Comparison of ENCODE assay signal across 23 mouse cellular contexts in genomic region chr7:101361021-101361420, GRCm38 (mm10). TPM values are rescaled to one million over a fixed set of nuclear protein-coding genes. Genes with fewer than 3 reads are reported as not detected.
A peak's percentile ranks its signal among the peaks of the same experiment; 100 is the strongest.
DNase-seq lines count a peak whose midpoint lies in the region; ATAC-seq and TF ChIP-seq lines count a peak whose summit lies in the region.
"Had no signal": no experiment of that assay in that cellular context is flagged by ENCODE, and none has a peak within 500 bp of the region (broad histone marks: within the 10 kb centered on the region; RNA-seq: fewer than 3 reads in every experiment).

No protein-coding gene starts in this region.

- peaks cover 6% of the 10 kb centered on the region; the same call in 1 of the 2 replicates for H3K4me1 ChIP-seq in lung, embryonic 15.5 days
- peaks cover 29% of the 10 kb centered on the region for H3K4me1 ChIP-seq in bone marrow, adult 2 months (ENCODE audit: control insufficient read depth, insufficient read depth, low read length)
- H3K4me1 ChIP-seq in thymus, adult 2 months (replicated peaks; ENCODE audit: control insufficient read depth, insufficient read depth, low read length): peaks cover 41% of the 10 kb centered on the region
- H3K4me1 ChIP-seq: neural tube, embryonic 15.5 days had no signal

- no peak for TF ChIP-seq POLR2A in bone marrow, adult 2 months (IDR thresholded peaks at IDR 0.05; ENCODE audit: borderline replicate concordance, control insufficient read depth, low read depth, low read length)
- TF ChIP-seq POLR2A in thymus, adult 2 months (IDR thresholded peaks at IDR 0.05; ENCODE audit: control insufficient read depth, extremely low read depth, insufficient read depth, low read length, poor library complexity): no peak

- H3K36me3 ChIP-seq in lung, embryonic 15.5 days: no peaks in the 10 kb centered on the region
- no peaks in the 10 kb centered on the region for H3K36me3 ChIP-seq in thymus, adult 2 months (ENCODE audit: control insufficient read depth, insufficient read depth, low read length)
- H3K36me3 ChIP-seq: forebrain, embryonic 12.5 days; neural tube, embryonic 15.5 days had no signal

- no peak overlapping the region for H3K27ac ChIP-seq in lung, embryonic 15.5 days
- peak overlapping the region; percentile 85 for H3K27ac ChIP-seq in bone marrow, adult 2 months (ENCODE audit: control insufficient read depth, insufficient read depth, low read depth, low read length, poor library complexity)
- no peak overlapping the region for H3K27ac ChIP-seq in thymus, adult 2 months (ENCODE audit: control insufficient read depth, insufficient read depth, low read length)
- H3K27ac ChIP-seq: forebrain, embryonic 12.5 days; left cerebral cortex, adult 2 months; neural tube, embryonic 15.5 days had no signal

- no peak overlapping the region for H3K9ac ChIP-seq in lung, embryonic 15.5 days
- H3K9ac ChIP-seq: forebrain, embryonic 12.5 days; neural tube, embryonic 15.5 days had no signal

- DNase-seq in lung, postnatal 36 days: no peak
- no peak for DNase-seq in thymus, adult 18-20 months
- DNase-seq in cerebellum, postnatal 14 days: no peak
- no peak for DNase-seq in thymus, adult 2 months
- DNase-seq: adrenal gland, postnatal 14 days; cerebellum, adult 18-20 months; gastrocnemius, postnatal 10 days; left cerebral cortex, postnatal 4 days; lung, adult 2 months; lung, postnatal 4 days; right cerebral cortex, postnatal 14 days had no signal

- 64% methylated on average over 4 of the region's 4 CpGs for WGBS in lung, embryonic 15.5 days
- WGBS in bone marrow, adult 2 months: 10% methylated on average over 4 of the region's 4 CpGs
- WGBS in thymus, adult 2 months: 48% methylated on average over 4 of the region's 4 CpGs

- no peak overlapping the region for H3K4me3 ChIP-seq in lung, embryonic 15.5 days
- peak overlapping the region; percentile 74 for H3K4me3 ChIP-seq in bone marrow, adult 2 months (replicated peaks; ENCODE audit: control insufficient read depth, low read depth, low read length)
- H3K4me3 ChIP-seq in thymus, adult 2 months (ENCODE audit: control insufficient read depth, insufficient read depth, low read length): no peak overlapping the region
- H3K4me3 ChIP-seq: forebrain, embryonic 12.5 days; left cerebral cortex, adult 2 months; neural tube, embryonic 15.5 days had no signal

- peak; percentile 7; the same call in 1 of the 2 replicates for ATAC-seq in lung, embryonic 15.5 days (ENCODE audit: borderline replicate concordance, extremely low read depth, low FRiP score, low TSS enrichment)
- ATAC-seq in granulocyte monocyte progenitor cell, adult 5-6 weeks (replicated peaks; ENCODE audit: poor library complexity, severe bottlenecking): peak; percentile 25
- ATAC-seq in neutrophil, adult 5-6 weeks (ENCODE audit: extremely low read depth, insufficient number of reproducible peaks, low FRiP score, poor library complexity, severe bottlenecking): 0 out of 2 replicates have a peak, but pooled peaks have one; percentile 8
- ATAC-seq: activated CD4-positive, CD25-positive, alpha-beta regulatory T cell, adult 4 months; midbrain, embryonic 16.5 days had no signal

- H3K9me3 ChIP-seq in lung, embryonic 15.5 days: no peaks in the 10 kb centered on the region
- H3K9me3 ChIP-seq: forebrain, embryonic 12.5 days; neural tube, embryonic 15.5 days had no signal

- no peaks in the 10 kb centered on the region for H3K27me3 ChIP-seq in lung, embryonic 15.5 days
- no peaks in the 10 kb centered on the region for H3K27me3 ChIP-seq in thymus, adult 2 months (ENCODE audit: control insufficient read depth, insufficient read depth, low read length)
- H3K27me3 ChIP-seq: forebrain, embryonic 12.5 days; neural tube, embryonic 15.5 days had no signal

- H3K4me2 ChIP-seq in lung, embryonic 15.5 days: no peak overlapping the region
- H3K4me2 ChIP-seq: forebrain, embryonic 12.5 days; neural tube, embryonic 15.5 days had no signal

- TF ChIP-seq CTCF in bone marrow, adult 2 months (IDR thresholded peaks at IDR 0.05; ENCODE audit: control insufficient read depth, insufficient read depth, low read length): no peak
- TF ChIP-seq CTCF in thymus, adult 2 months (IDR thresholded peaks at IDR 0.05; ENCODE audit: borderline replicate concordance, control insufficient read depth, extremely low read depth, insufficient read depth, low read length, poor library complexity): no peak

RNA-seq across cellular contexts. Expression of gene Arap1, which starts 13.2 kb away (rescaled TPM):
- polyA plus RNA-seq in lung, embryonic 15.5 days (2015; fragmentation: Nextera tagmentation; extraction: Ambion mirVana): 105 and 109 TPM in 2 replicates
- polyA plus RNA-seq in bone marrow, adult 2 months (2011; ENCODE audit: insufficient read depth, insufficient read length, low replicate concordance, missing spikeins): 86.0 and 162 TPM in 2 replicates
- 59.2 and 81.5 TPM in 2 replicates for total RNA-seq in granulocyte monocyte progenitor cell, adult 5-6 weeks (2014; fragmentation: Nextera tagmentation)
- total RNA-seq in granulocyte monocyte progenitor cell, adult 5-6 weeks (2017): 27.4 and 64.6 TPM in 2 replicates
- total RNA-seq in neutrophil, adult 5-6 weeks (2017): 331 and 365 TPM in 2 replicates
- polyA plus RNA-seq in thymus, adult 2 months (2012; rRNA removed): 190 and 225 TPM in 2 replicates

RNA-seq across cellular contexts. Expression of gene Stard10, which starts 44.1 kb away (rescaled TPM):
- 41.2 and 45.9 TPM in 2 replicates for polyA plus RNA-seq in lung, embryonic 15.5 days (2015; fragmentation: Nextera tagmentation; extraction: Ambion mirVana)
- polyA plus RNA-seq in bone marrow, adult 2 months (2011; ENCODE audit: insufficient read depth, insufficient read length, low replicate concordance, missing spikeins): 114 and 142 TPM in 2 replicates
- total RNA-seq in granulocyte monocyte progenitor cell, adult 5-6 weeks (2014; fragmentation: Nextera tagmentation): 18.5 and 36.0 TPM in 2 replicates
- total RNA-seq in granulocyte monocyte progenitor cell, adult 5-6 weeks (2017): 11.8 and 30.5 TPM in 2 replicates
- total RNA-seq in neutrophil, adult 5-6 weeks (2017): 14.3 and 27.9 TPM in 2 replicates
- 25.4 and 31.4 TPM in 2 replicates for polyA plus RNA-seq in thymus, adult 2 months (2012; rRNA removed)

RNA-seq across cellular contexts. Expression of gene Gm45837, which starts 49.7 kb away (rescaled TPM):
- polyA plus RNA-seq in lung, embryonic 15.5 days (2015; fragmentation: Nextera tagmentation; extraction: Ambion mirVana): 10.3 TPM in 1 of 2 replicates, not detected in the other
- 5.7 and 43.8 TPM in 2 replicates for polyA plus RNA-seq in bone marrow, adult 2 months (2011; ENCODE audit: insufficient read depth, insufficient read length, low replicate concordance, missing spikeins)
- total RNA-seq in granulocyte monocyte progenitor cell, adult 5-6 weeks (2014; fragmentation: Nextera tagmentation): not detected in 2 replicates
- total RNA-seq in granulocyte monocyte progenitor cell, adult 5-6 weeks (2017): 2.6 TPM in 1 of 2 replicates, not detected in the other
- 7.8 and 27.3 TPM in 2 replicates for total RNA-seq in neutrophil, adult 5-6 weeks (2017)
- polyA plus RNA-seq in thymus, adult 2 months (2012; rRNA removed): 0.60 TPM in 1 of 2 replicates, not detected in the other
- total RNA-seq: adrenal gland, postnatal 14 days; ES-E14 had no signal
- polyA plus RNA-seq: forebrain, embryonic 12.5 days; hindbrain, embryonic 11.5 days; kidney, adult 2 months had no signal

RNA-seq across cellular contexts. Expression of gene Atg16l2, which starts 59.0 kb away (rescaled TPM):
- 16.2 and 18.3 TPM in 2 replicates for polyA plus RNA-seq in lung, embryonic 15.5 days (2015; fragmentation: Nextera tagmentation; extraction: Ambion mirVana)
- 28.2 and 38.6 TPM in 2 replicates for polyA plus RNA-seq in bone marrow, adult 2 months (2011; ENCODE audit: insufficient read depth, insufficient read length, low replicate concordance, missing spikeins)
- 26.8 and 43.6 TPM in 2 replicates for total RNA-seq in granulocyte monocyte progenitor cell, adult 5-6 weeks (2014; fragmentation: Nextera tagmentation)
- 6.6 and 12.2 TPM in 2 replicates for total RNA-seq in granulocyte monocyte progenitor cell, adult 5-6 weeks (2017)
- 96.9 and 109 TPM in 2 replicates for total RNA-seq in neutrophil, adult 5-6 weeks (2017)
- polyA plus RNA-seq in thymus, adult 2 months (2012; rRNA removed): 76.9 and 89.9 TPM in 2 replicates
